Mouse (Mus musculus) fibroblast of lung, adult 2 months (primary cell): Measurements from ENCODE around the gene Epb41l5.

Source experiments
- DNase-seq: peaks from one replicate; pipeline ENCODE4 v3.0.0-alpha.2; 2011; ENCODE audit warnings: low read depth

Epb41l5 gene

DNA sequence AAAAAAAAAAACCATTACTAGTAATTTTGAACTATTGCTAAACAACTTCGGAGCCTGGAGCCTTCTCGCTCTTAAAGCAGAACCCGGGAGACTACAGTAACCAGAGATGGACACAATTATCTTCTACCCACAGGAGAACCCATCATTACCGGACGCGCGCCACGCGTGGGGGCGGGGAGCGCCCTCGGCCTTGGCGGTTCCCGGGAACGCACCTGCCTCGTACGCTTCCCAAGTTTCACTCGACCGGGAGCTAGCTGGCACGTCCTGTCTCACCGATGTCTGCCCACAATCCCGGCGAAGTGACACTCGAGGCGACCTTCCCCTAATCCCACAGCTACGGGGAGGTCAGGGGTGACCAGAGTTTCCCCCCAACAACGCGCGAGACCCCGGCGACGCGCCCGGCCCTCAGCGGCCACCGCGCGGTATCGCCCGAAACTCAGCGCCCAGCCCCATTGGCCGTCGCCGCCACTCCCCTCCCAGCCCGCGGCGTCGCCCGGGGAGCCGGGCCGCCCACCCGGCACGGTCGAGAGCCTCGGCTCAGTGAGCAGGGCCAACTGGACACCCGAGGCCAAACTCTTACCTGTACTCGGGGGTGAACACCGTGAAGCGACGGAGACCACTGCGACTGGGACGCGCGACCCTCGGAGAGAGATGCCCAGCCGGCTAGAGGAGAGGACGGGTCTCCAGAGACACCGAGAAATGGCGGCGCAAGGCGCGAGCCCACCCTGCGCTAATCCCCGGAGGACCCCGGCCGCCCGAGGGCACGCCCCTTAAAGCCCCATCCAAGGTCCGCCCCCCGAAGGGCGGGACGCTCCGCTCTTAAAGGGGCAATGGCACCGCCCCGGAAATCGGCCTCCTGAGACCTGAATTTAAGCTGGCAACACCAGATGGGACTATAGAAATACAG lies at the start of gene Epb41l5:
TSS of gene Epb41l5 (minus strand) at position 796 of the 907 bp plus-strand sequence.
- DNase-seq, result no peak

DNA sequence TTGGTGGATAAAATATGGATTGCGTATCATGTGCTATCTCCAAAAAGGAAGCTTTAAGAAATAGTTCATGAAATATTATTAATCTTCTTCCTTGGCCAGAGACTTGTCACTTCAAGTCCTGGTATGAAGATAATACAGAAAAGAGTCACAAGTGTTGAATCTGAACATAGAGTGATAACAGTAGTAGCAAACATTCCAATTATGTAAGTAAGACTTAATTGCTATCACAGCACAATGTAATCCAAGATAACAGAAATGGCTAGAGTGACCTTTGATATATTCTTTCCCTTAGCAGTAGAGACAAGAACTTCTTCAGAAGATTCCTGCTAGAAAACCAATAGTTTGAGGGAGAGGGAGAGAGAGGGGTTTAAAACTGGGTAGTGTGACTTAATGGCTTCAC lies 48.1 kb upstream of the Epb41l5 start:
- DNase-seq, result no peak

DNA sequence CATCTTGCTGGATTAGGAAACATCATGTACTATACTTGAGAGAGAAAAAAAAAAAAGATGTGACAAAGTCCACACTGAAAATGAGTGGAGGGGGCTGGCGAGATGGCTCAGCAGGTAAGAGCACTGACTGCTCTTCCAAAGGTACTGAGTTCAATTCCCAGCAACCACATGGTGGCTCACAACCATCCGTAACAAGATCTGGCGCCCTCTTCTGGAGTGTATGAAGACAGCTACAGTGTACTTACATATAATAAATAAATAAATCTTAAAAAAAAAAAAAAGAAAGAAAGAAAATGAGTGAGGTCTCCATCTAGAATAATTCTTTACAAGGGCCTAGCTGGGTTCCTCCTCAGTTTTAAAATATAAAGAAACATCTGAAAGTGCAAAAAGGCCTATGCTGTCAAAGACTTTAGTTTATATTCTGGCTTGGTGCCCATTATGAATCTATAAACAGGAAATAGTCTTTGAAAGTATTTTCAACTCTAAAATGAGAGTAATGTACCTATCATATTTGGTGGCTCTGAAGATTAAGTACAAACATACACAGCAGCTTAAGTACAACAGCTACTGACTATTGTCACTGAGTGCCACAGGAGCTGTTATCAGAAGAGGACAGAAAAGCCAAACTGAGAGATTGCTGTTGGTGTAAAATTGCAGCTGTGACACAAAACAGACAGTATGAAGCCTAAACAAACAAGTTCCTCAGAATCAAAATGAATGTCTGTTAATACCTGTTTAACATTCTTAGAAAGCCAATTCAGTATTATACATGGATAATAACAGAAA lies 37.2 kb upstream of the Epb41l5 start:
- no peak for DNase-seq

DNA sequence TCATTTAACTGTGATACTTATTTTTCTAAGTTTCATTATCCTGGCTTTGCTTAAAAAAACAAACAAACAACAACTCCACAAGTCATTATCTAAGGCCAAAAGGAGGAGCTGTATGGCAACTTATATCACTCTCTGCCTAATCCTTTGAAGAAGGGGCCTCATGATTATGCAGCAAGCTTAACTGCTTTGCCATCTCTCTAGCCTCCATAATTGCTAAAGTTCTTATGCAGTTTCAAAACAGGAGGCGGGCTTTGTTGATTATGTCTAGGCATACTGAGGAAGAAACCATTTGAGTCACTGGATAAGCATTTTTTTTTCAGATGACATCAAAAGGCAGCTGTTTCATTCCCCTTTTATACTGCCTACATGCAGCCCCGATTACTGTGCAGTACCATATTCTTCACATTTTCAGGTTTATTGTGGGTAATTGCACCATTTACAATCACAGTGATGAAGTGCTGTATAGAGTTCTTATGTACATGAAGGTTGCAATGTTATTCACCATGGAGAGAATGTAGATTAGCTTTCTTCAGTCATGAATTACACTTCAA lies 32.9 kb upstream of the Epb41l5 start:
- DNase-seq, result no peak

DNA sequence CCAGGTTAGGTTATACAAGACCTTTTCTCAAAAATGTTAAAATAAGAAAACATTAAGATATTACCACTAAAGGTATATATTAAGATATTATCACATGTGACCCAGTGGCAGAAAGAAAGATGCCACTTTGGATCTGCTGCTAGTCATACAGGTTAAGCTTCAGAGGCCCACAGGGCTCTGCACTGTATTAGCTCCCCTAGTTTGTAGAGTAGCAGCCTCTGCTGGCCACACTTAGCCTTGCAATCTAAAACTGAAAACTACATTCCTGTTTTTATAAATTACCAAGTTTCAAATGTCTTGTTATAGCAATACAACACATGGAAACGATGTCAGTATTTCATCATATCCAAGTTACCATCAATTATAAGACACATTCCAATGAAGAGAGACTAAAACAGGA lies 26.2 kb upstream of the Epb41l5 start:
- DNase-seq, result peak; percentile 40

DNA sequence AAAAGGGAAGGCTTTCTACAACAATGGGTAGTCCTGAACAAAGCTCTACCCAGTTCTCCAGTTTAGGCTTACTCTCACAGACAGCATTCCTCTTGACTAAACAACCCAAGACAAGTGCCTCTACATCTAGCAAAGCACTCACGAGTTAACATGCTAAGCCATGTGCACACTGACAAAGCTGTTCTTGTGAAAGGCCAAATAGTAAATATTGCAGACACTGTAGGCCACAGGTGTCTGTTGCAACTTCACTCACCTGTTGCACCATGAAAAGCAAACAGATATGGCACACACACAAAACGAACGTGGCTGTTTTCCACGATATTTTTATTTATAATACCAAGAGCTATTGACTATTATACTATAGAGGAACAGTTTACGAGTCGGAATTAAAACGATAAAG lies 18.1 kb upstream of the Epb41l5 start:
- DNase-seq, result no peak

DNA sequence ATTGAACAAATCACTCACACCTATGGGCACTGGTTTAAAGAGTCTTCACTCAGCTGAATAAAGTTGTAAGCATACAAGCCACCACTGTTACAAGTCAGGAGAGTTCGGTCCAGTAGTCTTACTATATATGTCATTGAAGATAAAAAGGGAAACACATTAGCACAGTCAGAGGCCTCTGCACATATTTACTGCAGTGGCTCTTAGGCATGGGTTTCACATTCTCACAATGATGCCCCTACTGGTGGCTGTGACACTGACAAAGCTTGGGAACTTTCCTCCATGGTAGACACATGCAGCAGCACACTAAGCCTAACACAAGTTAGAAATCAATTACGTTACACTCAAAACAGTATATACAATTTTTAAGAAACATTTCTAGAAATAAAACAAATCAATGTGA lies 5.5 kb upstream of the Epb41l5 start:
- DNase-seq, result no peak

- no peak for DNase-seq
These were observed 1.6 kb upstream of the Epb41l5 start for GRCm38 (mm10) chr1:119650386-119650785.

GRCm38 (mm10) chr1:119649627-119650026 lies 827 bp upstream of the Epb41l5 start:
- DNase-seq, result no peak

DNA sequence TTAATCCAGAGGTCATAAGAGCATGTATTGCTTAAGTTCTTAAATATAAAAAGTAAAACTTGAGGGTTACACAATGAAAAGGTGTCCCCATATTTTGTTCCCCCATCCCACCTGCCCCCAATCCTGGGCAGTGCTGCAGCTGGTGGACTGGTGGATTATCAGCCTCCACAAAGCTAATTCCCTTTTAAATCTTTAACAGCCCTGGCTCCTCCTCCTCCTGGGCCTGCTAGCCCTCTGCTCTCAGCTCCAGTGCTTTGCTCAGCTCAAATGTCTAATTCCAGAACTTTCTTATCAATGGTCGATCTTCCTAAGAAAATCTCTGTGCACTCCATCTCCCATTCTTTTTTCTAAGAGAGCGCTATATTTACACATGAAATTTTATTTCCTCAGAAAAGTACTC lies 2.4 kb downstream of the Epb41l5 start:
- no peak for DNase-seq

DNA sequence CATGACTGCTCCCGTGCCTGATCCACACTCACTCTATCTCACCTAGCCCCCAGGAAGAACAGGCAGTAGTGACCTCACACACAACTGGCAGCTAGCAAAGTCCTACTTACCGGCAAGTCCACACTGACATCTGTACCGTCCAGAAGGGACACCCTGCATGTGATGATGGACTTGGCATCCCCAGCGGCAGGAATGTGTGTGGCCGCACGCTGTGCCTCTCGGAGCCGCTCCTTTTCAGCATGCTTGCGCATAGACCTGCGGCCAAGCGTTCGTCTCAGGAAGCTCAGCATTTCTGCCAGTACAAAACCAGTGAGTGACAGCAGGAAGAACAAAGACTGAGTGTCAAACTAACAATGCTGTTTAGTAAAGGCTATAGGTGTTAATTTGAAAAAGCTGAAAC lies 6.4 kb downstream of the Epb41l5 start:
- no peak for DNase-seq

DNA sequence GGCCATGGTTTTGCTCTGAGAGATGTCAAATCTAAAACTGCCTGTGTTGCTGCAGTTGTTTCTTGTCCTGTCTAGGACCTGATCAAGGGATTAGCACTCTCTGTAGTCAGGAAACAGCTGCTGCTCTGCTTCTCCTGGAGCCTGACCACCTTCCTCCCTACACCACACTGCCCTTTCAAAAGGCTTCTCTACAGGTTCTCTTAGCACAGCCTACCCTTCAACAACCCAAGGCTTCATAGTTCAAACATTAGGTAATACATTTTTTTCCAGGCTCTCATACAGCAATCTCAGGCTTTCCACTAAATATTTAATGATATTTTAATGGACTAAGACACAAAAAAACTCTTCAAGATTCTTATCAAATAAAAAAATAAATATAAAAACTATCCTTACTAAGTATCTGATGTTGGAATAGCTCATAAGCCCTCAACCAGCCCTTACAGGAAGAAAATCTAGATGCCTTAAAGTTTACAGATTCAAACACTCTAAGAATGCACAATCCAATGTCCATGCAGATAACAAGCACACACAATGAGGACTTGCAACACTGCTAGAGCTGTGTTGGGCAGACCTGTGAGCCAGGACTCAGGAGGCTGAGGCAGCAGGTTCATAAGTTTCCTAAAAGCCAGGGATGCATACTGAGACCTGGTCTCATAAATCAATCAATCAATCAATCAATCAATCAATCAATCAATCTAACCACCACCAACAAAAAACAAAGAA lies 7.5 kb downstream of the Epb41l5 start:
- DNase-seq, result no peak

- DNase-seq, result peak; percentile 36
These were observed 8.8 kb downstream of the Epb41l5 start for GRCm38 (mm10) chr1:119640006-119640405.

DNA sequence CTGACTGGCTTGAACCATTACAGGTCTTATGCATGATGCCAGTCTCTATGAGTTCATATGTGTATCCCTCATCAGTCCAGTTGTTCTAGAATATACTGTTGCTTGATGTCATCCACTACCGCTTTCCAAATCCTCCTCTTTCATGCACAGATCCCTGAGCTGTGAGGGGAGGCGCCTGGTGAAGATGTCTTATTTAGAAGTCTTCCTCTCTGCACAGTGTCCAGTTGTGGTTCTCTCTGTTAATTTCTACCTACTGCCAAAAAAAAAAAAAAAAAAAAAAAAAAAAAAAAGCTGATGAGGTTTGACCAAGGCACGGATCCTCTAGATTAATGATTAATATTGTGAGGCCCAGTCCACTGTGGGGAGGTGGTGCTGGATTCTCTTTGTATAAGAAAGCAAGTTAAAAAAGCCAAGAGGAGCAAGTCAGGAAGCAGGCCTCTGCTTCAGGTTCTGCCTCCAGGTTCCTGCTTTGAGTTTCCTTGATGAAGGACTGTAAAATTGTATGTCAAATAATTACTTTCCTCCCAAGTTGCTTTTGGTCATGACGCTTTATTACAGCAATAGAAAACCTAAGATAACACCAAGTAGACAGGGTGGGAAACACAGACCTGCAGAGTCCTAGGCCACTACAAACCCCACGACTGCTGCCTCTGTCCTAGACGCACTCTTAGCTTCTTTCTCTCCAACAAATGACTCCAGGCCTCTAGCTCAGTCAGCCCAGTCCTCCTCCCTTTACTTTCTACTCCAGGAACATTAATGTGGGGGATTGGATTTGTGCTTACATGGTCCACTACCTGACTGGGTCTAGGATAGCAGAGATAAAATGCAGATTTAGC lies 11.4 kb downstream of the Epb41l5 start:
- DNase-seq, result no peak

DNA sequence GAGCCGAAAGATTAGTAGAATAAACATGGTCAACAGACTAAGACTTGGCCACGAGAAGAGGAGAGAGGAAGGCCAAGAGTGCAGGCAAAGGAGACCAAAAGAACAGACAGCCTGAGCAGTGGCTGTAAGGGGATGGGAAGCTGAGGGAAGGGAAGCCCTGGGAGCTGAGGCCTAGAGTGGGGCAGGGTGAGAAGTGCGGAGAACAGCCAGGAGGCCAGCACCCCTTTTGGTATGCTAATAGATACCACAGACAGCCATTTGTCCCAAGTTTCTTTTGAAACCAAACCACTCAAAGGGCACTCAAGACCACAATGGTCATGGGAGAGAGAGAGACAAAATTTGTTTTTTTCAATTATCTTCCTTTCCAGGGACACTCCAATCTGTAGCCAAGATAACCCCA lies 14.1 kb downstream of the Epb41l5 start:
- DNase-seq, result no peak

DNA sequence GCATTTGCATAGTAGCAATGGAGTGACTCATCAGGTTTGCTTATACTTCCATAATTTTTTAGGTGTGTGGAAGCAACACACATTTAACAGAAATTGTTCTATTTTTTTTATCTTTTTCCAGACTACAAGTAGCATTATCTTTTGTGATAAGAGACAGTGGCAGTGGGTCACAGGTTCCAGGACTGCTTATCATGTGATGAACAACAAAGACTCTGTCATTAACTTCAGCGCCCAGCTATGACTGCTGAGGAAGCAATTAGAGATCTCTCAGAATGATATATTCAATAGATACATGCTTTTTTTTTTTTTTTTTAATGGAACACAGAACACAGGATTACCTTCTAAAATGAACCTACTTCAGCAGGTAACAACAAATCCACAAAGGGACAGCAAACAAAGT lies 18.4 kb downstream of the Epb41l5 start:
- no peak for DNase-seq

DNA sequence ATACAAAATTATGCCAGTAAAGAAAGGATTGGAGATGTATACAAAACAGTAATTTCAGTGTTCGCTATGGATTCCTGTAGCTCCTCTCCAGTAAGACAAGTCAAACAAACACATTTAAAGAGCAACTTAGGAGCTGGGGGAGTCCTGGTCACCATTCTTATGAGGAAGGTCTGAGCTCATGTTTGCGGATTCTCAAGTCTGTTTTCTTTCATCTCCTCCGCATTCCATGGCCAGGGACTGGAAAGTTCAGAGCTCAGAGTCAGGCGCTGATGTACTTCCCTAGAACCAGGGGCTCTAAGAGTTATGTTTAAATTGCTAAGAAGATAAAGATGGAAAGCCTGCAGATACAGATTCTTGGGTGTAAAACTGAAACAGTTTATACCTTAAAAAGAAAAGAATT lies 22.0 kb downstream of the Epb41l5 start:
- no peak for DNase-seq

DNA sequence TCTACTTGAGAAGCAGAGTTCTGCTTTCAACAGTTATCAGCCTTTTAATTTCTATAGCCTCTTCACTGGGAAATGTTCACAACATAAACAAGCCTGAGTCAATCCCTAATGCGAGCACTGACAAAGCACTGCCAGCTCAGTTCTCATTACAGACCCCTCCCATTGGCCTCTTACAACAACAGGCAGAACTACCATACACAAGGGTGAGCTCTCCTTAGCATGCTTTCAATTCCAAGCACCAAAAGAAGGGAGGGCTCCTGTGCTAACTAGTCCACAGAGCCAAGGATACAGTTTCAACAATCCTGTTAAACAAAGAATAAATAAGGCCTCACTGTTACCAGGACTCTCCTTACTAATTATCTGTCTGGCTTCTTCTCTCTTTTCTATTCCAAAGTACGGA lies 24.4 kb downstream of the Epb41l5 start:
- no peak for DNase-seq

GRCm38 (mm10) chr1:119605396-119605795 lies 43.4 kb downstream of the Epb41l5 start:
- DNase-seq, result no peak

GRCm38 (mm10) chr1:119602448-119602847 lies 46.4 kb downstream of the Epb41l5 start:
- no peak for DNase-seq

DNA sequence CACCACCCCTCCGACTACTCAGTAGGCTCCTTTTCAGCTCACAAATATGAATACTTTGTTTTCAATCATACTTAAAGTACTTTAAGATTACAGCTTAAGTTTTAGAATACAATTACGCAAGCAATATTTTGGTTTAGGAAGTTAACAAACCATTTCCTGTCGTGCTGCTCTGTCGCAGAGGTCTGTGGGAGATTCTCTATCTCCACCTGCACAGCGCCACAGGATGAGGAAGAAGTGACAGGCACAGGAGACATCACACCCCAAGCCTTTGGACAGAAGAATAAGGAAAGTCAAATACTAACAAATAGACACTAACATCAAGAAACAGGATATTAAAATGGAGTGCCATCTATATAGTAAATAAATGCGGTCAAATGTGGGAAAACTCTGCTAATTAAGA lies 49.9 kb downstream of the Epb41l5 start:
- DNase-seq, result no peak
